Mouse (Mus musculus) adrenal gland, postnatal 36 days (tissue): Measurements from ENCODE around the gene Trim47. TPM values are rescaled to one million over a fixed set of nuclear protein-coding genes. Genes with fewer than 3 reads are reported as not detected.
"Not testable (repeated sequence)": the region's sequence is repeated elsewhere in the genome, so short reads cannot be mapped to it uniquely, and the experiment has no call there.

Experiments used
- DNase-seq, 2 experiments: peaks; one replicate each; pipeline ENCODE4 v3.0.0; 2021; ENCODE audit warnings: mixed read lengths in 1 of 2
- total RNA-seq, 2 experiments: library from RNA; stranded (reverse); gene quantifications; 2 replicates each; pipeline ENCODE4 v1.2.3; 2021

Gene Trim47
- total RNA-seq, 2 experiments from 2014 or later: 14.7 to 23.0 TPM

GRCm38 (mm10) chr11:116138468-116139138 is 11.6 kb upstream of the Trim47 start, which contains the start of gene Mrpl38:
Gene Mrpl38 (minus strand): TSS chr11:116138868.
- DNase-seq: peak; percentile 88 to 89

DNA sequence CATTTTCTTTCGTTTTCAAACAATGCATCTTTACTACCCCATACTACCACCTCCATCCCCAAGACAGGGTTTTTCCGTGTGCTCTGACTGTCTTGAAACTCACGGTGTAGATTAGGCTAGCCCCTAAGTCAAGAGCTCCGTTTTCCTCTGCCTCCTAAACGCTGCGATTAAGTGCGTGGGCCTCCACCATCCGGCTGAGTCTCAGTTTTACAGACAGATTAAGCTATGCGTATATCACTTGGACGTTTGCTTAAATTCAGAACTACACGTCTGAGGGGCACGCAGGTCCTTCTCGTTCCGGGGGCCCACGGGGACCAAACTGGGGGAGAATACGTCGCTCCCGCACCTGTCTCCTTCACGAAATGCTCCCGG is 11.1 kb upstream of the Trim47 start:
- DNase-seq: no peak

- no peak for DNase-seq
These were observed 7.2 kb upstream of the Trim47 start for GRCm38 (mm10) chr11:116134171-116134570.

DNA sequence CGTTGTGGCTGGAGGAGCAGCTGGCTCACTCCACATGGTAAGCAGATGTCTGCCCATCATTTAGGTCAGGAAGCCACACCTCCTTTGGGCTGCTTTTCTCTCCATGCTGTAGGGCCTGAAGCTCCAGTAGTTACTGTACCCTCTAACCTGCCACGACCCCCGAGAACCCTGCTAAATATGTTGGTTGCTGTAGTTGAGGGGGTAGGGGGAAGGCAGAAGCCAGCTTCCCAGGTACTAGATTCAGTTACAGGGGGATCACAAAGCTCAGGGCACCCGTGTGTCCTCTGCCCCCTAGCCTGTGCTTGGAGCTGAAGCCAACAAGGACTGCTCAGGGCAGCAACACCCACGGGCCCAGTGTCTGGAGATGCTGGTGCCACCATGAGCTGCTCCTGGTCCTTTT is 6.5 kb upstream of the Trim47 start:
- no peak for DNase-seq

GRCm38 (mm10) chr11:116132366-116133333 is 5.6 kb upstream of the Trim47 start:
- DNase-seq: peak; percentile 30 to 58

DNA sequence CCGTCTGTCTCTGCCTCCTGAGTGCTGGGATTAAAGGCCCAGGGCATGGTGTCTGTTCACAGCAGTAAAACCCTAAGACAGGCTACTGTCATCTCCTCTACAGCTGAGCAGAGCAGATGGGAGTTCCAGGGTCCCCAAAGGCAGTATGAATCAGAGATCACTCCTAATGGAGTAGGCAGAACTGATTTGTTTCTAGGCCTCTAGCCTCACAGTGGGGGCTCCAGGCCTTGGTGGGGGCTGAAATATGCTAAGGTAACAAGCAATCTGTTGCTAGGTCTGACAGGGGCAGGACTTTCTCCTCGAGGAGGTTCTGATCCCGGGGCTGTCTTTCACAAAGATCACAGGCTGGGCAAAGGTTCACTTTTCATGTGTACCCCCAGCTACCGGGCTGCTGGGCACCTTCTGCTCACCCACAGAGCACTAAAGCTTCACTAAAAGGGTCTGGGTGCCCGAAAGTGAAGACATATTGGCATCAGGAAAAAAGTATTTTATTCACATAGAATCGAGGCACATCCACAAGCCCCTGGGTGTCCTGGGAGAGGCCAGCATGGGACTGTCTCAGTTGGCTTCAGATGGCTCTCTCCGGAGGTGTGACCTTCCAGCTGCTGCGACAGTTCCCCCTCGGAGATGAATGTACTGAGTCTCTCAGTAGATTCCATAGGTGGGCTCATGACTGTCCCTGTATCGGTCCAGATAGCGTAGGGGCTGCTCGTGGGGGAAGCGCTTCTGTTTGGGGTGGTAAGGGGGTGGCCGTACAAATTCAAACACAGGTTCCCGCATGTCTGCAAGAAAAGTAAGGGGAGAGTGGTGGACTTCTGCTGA is 4.5 kb upstream of the Trim47 start:
- no peak for DNase-seq

DNA sequence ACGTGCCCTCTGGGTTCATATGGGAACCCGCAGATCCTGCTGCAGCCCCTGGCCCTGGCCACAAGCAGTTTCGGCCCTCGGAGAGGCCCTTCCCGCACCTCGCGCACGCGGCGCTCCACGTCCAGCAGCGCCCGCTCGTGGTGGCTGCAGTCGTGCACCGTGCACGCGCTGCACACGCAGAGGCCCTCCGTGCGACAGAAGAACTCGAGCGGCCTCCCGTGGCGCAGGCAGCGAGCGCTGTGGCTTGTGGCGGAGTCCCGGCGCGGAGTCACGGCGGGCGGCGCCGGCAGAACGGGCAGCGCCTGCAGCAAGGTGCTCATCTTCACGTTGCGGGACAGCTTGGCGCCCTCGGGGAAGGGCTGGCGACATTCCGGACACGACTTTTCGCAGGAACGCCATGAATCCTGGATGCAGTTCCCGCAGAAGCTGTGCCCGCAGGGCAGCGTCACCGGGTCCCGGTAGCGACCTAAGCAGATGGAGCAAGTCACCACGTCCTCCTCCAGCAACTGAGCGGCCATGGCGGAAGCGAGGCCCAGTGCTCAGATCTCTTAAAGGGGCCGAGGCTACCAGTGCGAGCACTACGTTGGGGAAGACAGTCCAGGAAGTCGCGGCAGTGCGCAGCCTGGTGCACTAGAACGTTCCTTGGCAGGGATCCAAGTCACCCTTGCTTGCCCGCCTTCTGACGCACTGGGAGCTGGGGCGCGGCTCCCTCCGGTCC is 3.6 kb upstream of the Trim47 start, which contains the start of gene Trim65:
TSS of gene Trim65 (minus strand) at position 641 of the 718 bp plus-strand sequence.
- peak; percentile 92 to 94 for DNase-seq

DNA sequence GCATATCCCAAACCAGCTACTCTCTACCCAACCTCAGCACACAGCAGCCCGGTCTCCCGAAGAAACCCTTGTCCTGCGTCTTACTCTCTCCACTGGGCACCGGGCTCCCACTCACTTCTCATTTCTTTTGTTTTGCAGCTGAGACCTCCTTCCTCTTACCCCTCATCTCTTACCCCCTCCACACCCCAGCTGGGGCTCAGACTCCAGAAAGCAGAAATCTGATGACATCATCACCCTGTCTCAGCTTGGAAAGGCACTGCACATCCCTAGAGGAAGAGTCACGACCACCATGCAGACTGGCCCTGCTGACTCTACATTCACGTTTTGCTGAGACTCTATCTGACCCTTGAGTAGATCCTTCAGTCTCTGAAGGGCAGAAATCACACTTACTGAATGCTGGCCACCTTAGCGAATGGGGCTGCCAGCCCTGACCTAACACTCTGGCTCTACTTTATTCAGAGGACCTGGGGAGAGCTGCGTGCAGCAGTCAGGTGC is 3.0 kb upstream of the Trim47 start:
- no peak for DNase-seq

DNA sequence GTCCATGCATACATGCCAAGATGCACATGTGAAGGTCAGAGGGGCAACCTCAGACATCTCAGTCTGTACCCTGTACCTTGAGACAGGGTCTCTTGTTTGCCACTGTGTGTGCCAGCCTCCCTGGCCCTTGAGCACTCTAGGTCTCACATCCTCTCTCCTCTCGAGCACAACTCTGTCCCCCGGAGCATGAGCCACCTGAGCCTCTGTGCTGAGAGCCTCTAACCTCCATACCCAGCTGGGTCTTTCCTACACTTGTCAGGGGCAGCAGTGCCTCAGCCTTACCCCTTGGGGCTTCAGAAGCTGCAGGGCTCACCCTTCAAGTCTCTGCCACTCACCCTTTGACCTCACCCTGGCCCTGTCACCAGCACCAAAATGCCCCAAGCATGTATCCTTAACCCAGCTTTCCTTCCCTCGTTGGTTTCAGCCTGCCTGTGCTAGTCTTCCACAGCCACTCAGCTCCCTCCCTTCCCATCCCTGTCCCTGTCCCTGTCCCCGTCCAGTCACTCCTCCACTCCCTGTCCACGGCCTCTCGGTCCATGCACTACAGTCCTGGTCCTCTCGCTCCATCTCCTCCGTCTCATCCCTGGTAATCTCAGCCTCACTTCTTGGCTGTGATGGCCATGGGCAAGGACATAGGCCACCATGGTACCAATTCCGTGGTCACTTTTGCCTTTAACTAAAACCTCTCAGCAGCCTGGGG is 2.2 kb upstream of the Trim47 start:
- no peak for DNase-seq

DNA sequence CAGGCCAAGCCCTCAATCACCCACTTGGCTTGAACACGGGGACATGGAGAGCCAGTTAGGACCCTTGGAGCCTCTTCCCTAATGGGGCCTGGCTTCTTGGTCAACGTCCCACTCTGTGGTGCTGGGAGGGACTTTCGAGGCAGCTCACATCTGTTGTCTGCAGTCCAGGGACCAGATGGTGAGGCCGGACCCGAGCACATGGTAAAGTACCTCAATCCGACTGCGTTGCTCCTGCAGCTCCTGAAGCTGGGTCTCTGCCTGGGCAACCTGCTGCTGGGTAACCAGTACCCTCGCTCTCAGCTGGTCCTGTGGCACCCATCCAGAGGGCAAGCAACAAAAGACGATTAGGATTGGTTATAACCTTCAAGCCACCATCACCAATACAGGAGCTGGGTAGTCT is 976 bp upstream of the Trim47 start:
- no peak for DNase-seq

GRCm38 (mm10) chr11:116126261-116126660 is 749 bp downstream of the Trim47 start:
- DNase-seq: no peak

DNA sequence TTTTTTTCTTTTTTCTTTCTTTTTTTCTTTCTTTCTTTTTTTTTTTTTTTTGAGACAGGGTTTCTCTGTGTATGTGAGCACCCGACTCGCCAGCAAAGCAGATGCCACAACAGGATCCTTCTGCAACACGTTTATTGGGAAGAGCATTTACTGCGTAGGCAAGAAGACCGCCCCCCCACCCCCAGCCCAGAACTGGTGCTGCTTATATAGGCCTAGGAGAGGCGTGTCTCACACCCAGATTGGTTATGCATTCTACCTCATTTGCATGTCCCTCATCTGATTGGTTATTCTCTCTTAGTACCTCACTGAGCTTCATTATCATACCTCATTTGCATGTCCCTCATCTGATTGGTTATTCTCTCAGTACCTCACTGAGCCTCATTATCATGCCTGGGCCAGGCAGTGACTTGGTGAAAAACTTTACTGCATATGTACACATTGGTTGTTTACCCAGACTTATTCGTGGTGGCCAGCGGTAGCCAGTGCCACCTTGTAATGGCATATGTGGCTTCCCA is 5.2 kb downstream of the Trim47 start:
- DNase-seq: not testable (repeated sequence)

DNA sequence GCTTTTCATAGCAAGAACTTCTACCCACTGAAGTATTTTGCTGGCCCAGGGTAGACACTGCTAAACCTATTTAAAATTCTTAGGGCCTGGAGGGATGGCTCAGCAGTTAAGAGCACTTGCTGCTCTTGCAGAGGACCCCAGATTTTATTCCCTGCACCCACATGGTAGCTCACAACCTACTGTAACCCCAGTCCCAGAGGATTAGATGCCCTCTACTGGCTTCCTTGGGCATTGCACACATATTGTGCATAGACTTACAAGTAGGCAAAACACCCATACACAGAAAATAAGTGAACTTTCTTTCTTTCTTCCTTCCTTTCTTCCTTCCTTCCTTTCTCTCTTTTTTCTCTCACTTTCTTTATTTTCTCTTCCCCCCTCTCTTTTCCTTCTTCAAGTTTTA is 9.2 kb downstream of the Trim47 start:
- no peak for DNase-seq

GRCm38 (mm10) chr11:116117241-116117640 is 9.8 kb downstream of the Trim47 start:
- no peak for DNase-seq

- DNase-seq: no peak
These were observed 15.3 kb downstream of the Trim47 start for GRCm38 (mm10) chr11:116111611-116112203.

DNA sequence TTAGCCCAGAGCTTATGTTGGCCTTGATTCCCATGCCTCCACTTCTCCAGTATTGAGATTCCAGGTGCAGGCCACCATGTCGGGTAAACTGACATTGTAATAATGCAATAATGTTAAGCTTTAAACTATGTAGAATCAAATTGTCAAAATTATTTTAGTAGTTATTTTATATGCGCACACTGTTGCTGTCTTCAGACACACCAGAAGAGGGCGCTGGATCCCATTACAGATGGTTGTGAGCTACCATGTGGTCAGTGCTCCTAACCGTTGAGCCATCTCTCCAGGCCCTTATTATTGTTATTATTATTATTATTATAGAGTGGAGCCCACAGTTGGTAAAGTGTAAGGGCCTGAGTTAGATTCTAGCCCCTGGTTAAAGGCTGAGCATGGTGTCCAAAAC is 15.9 kb downstream of the Trim47 start:
- no peak for DNase-seq

- DNase-seq: no peak
These were observed 16.5 kb downstream of the Trim47 start for GRCm38 (mm10) chr11:116110540-116110939.

DNA sequence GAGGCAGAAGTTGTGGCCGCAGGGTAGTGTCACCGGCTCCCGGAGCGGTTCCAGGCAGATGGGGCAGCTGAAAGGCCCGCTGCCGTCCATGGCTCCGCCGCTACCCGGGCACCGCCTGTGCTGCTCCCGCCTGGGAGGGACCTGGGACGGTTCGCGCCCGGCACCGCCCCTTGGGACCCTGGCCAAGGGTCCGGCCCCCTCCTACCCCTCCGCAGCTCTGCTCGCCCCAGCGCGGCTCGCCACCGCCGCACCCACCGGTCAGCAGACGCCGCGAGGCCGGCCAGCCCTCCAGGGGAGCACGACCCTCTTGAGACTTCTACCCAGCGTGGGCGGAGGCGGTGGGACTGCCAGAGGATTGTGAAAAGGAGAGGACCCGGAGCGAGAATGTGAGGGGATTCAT is 16.9 kb downstream of the Trim47 start:
- peak; percentile 84 to 90 for DNase-seq

DNA sequence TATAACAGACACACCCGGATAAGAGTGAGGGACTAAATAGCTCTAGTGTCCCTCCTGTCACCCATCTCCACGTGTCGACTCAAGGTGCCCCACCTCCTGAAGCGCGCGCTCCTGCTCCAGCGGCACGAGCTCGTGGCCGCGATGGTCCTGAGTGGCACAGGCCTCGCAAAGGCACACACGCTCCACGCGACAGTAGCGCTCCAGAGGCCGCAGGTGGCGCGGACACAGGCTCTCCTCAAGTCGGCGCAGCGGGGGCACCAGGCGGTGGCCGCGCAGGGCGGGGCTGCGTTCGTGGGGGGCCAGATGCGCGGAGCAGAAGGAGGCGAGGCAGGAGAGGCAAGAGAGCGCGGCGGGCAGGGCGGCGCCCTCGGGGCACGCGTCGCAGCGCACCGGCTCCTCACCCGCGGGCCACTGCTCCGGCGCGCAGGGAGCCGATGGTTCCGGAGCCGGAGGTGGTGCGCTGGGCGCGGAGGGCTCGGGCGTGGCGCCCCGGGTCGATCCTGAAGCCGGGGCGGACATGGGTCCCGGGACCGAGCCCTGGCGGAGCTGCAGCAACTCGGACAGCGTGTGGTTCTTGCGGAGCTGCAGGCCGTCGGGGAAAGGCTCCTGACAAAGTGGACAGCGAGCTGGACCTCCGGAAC is 17.4 kb downstream of the Trim47 start:
- DNase-seq: peak; percentile 55 to 59
